Mouse (Mus musculus): ENCODE data around the gene Mvb12b. TPM values are rescaled to one million over a fixed set of nuclear protein-coding genes. Genes with fewer than 3 reads are reported as not detected.

Gene Mvb12b
- total RNA-seq, 2 experiments from 2014 or later, result 17.4 to 23.0 TPM

DNA sequence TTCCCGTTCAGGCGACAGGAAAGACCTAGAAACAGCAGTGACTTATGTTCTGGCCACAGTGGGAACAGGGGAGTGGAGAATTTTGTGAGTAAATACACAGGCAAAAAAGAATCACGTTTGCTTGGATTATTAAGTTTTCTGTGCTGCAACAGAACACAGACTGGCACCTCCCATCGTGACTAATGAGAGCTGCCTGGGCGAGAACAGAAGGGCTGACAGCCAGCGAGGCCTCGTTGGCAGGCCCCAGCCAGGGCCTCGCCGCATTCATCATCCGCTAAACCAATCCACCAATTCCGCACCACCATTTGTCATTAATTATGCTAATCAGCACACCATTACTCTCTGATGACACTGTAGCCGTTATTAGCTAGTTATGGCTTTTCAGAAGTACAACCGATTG, 102.2 kb downstream of the Mvb12b start:
- DNase-seq, result no peak

GRCm38 (mm10) chr2:33784721-33785120, 103.0 kb downstream of the Mvb12b start:
- no peak for DNase-seq

DNA sequence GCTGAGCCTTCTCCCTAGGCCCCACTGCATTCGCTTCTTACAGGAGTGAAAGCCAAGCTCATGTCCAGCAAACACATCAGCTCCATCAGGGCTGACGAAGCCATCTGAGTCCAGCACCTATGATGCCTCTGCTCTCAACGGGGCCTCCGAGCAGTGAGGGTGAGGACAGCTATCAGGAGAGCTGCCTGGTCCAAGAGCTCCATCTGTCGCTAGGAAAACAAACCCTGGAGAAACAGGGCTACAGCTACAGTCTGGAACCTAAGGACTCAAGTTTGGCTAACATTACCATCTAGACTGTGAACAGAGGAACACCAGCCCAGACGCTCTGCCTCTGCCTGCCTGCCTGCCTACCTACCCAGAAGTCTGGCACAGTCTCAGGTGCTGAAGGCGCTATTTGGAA, 104.3 kb downstream of the Mvb12b start:
- DNase-seq, result no peak

GRCm38 (mm10) chr2:33781655-33782400, 105.9 kb downstream of the Mvb12b start:
- DNase-seq, result no peak

GRCm38 (mm10) chr2:33778466-33778865, 109.3 kb downstream of the Mvb12b start:
- DNase-seq, result no peak

GRCm38 (mm10) chr2:33777051-33777450, 110.7 kb downstream of the Mvb12b start:
- DNase-seq, result no peak

GRCm38 (mm10) chr2:33774884-33775283, 112.9 kb downstream of the Mvb12b start:
- no peak for DNase-seq

GRCm38 (mm10) chr2:33774106-33774505, 113.6 kb downstream of the Mvb12b start:
- no peak for DNase-seq

GRCm38 (mm10) chr2:33772439-33772838, 115.3 kb downstream of the Mvb12b start:
- no peak for DNase-seq

GRCm38 (mm10) chr2:33771388-33771787, 116.4 kb downstream of the Mvb12b start:
- no peak for DNase-seq

DNA sequence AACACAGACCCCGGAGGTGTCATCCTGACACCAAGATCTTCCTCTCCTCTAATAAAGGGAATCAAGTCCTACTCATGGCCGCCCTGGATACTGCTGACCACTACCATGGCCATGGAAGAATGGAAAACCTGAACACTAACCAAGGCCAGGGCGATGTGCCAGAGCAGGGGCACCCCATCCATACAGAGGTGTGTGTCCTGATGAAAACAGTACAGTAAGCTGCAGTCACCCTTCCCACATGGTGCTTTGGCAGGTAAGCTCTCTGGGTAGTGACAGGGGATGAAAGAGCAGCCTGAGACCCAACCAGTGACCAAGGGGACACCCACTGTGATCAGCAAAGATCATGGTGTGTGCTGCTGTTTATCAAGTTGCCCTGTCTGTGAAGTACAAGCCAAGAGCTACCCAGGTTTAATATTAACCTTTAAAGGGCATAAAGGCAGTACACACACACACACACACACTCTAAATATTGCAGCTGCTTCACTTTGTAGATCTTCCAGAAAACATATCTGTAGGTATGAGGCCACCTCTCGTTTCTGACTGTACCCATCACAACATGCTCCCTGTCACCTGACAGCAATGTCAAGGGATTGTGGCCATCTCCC, 117.1 kb downstream of the Mvb12b start:
- DNase-seq, result no peak

- DNase-seq, result no peak
These were observed 123.3 kb downstream of the Mvb12b start for GRCm38 (mm10) chr2:33764476-33764875.

GRCm38 (mm10) chr2:33762210-33762609, 125.5 kb downstream of the Mvb12b start:
- DNase-seq, result no peak

DNA sequence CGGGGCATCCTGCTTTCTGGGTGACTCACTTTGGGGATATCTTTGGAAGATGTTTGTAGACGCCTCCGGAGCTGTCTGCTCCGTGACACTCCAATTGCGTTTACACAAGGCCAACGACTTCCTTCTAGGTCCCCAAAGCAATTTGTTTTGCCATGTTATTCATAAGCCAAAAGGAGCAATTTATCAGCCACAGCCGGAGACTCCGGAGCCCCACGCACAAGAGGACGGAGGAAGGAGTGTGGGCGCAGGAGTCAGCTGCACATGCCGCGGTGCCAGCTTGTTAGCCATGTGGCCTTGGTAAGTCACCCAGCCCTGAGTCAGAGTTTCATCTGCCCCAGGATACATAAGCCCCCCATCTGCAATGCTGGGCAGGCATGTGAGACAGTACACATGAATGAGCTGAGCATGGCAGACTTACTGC, 127.2 kb downstream of the Mvb12b start:
- peak; percentile 41 for DNase-seq

DNA sequence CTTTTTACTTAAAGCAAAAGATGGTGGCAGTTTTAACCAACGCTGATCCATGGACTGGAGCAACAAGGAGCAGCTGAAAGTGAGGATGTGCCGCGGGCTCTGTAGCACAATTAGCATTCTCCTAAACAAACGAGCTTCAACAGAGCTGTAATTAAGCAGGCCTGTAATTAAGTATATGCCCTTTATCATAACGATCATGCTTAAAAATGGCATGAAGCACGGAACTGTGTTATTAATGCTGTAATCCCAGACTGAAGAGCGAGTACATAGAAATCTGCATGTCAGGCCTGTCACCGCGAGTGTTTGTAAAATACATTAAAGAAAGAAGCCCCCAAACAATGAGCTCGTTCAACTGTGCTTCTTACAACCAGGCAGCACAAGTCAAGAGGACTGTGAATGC, 128.3 kb downstream of the Mvb12b start:
- DNase-seq, result no peak

- peak; percentile 17 for DNase-seq
These were observed 132.1 kb downstream of the Mvb12b start for GRCm38 (mm10) chr2:33755633-33756020.

DNA sequence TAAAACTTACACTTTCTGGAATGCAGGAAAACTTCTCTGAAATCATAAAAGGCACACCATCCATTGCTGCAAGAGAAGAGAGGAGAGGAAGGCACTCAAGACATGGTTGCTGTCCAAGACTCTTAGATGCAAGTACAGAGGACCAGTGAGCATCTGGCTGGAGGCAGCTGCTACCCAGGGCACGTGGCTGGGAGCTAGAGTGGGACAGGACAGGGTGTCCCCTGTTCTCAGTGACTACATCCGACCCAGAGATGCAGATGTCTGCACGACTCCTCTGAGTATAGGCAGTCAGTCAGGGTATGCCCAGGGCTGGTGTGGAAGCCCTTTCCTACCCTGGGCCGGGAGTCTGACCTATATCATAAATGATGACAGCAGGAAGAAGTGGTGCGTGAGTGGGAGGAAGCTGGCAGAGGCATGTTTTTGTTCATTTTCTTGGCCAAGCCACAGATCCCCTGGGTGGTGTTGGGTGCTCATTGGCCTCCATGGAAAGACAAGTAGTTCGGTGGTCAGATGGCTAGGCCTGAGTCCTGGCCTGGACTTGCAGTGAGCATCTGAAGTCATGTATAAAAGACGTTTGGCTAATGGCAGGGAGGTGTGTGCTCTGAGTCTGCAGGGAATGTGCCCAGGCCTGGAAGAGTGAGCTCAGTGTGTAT, 132.6 kb downstream of the Mvb12b start:
- DNase-seq, result no peak

GRCm38 (mm10) chr2:33754317-33754633, 133.5 kb downstream of the Mvb12b start:
- no peak for DNase-seq

- peak; percentile 89 for DNase-seq
These were observed 134.0 kb downstream of the Mvb12b start for GRCm38 (mm10) chr2:33753630-33754316.

DNA sequence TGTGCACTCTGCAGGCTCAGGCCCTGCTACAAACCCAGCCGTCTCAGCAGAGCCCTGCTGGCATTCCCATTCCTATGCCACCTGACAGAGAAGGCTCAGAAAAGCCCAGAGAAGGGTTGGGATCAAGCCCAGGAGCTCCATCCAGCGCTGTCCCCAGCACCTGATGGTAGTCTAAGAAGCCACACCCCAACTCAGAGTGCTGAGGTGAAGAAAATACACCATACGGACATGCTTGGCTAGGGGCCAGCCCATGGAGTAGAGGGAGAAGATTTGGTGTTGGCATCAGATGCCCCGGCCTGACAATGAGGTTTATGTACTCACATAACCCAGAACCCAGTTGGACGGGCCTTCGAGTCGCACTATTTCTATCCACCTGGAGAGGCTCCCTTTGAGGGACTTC, 137.1 kb downstream of the Mvb12b start:
- no peak for DNase-seq

DNA sequence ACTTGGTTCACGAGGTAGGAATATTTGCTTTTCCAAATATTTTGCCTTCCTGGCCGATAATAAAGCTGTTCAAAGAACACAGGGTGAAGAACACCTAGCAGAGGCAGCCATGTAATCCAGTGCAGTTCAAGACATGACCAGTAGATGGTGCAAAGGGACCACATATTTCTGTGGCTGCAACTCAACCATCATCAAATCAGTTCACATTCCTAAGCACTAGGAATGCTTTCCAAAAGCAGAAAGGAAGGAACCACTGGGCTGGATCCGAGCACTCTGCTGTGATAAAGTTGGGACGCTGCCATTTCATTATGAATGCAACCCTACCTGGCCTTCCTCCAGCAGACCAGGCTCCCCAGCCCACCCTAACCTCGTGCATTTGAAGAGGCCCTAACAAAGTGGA, 141.3 kb downstream of the Mvb12b start:
- DNase-seq, result peak; percentile 85

- DNase-seq, result no peak
These were observed 142.0 kb downstream of the Mvb12b start for GRCm38 (mm10) chr2:33745724-33746123.

GRCm38 (mm10) chr2:33737128-33737527, 150.6 kb downstream of the Mvb12b start:
- DNase-seq, result no peak
